Mouse (Mus musculus) erythroid progenitor cell, adult 5-6 weeks (primary cell): ENCODE data around the gene Gpr3. TPM values are rescaled to one million over a fixed set of nuclear protein-coding genes. Genes with fewer than 3 reads are reported as not detected.

ENCODE experiments used
- ATAC-seq: replicated peaks from 2 replicates; pipeline ENCODE4 v1.8.0; 2016; ENCODE audit warnings: moderate number of reproducible peaks, mild to moderate bottlenecking, moderate TSS enrichment, inconsistent platforms; ENCODE audit not compliant: poor library complexity, low FRiP score, severe bottlenecking
- total RNA-seq, 2 experiments: library from RNA; stranded (forward) in 1 of 2; stranded (reverse) in 1 of 2; fragments of 150-400 nt in 1 of 2; fragments of 186-747, 209-891 nt in 1 of 2; gene quantifications; 2 replicates each; pipeline versions ENCODE4 v1.2.3 to v1.2.4; 2015 to 2017; ENCODE audit warnings: low replicate concordance in 2 of 2

The Gpr3 gene
- total RNA-seq, 2 experiments from 2014 or later = not detected

DNA sequence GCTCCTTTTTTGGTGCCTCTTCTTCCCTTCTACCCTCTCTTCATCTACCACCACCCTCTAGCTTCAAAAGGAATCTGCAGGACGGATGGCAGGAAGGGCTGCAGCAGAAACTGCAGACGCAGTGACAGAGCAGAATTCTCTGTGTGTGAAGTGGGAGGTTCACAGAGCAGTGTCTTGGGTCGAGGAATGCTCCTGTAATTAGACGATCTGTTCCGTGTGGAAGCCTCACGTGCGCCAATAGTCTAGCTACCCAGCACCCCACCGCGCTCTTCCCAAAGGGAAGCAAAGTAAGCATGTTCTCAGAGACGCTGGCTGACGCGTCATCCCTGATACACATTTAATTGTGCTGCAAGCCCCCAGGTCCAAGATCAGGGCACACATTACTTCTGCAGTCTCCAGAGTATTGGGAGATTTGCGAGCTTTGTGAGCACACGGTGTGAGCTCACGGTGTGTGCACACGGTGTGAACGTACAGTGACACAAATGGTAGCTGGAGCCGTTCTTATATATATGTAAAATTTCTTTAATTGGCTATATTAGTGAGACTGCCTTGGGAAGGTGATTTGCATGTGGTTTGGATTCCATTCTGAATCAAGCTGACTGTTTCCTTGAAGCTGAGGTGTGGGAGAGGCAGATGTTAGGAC lies 35.5 kb downstream of the Gpr3 start:
- ATAC-seq = no peak

DNA sequence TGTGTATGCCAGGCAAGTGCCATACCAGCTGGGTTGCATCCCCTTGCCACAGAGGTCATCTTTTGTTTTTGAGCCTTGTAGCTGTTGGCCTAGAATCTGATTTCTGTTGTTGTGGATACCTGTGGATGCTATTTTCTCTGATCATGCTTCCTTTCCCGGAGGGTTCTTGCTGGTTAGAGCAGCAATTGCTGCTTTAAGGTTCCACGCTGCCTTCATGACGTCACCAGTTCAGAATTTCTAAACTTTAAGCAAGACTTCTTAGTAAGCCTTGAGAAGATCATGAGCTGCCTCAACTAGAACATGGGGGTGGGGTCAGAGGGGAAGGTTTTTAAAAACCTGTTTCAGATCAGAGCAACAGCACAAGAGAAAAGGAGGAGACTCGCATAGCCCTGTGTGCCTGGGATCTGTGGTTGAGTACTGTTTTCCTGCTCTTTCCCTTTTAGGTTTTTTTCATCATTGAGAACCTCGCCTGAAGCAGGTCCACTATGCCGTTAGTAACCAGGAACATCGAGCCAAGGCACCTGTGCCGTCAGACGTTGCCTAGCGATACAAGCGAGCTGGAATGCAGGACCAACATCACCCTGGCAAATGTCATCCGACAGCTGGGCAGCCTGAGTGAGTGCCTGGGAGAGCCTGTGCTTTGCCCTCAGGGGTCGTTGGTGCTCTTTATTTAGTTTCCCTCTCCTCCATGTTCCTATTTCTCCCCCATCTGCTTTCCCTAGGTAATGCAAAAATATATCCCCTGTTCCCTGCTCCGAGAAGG lies 36.2 kb downstream of the Gpr3 start:
- no peak for ATAC-seq

- ATAC-seq = no peak
These were observed 37.1 kb downstream of the Gpr3 start for GRCm38 (mm10) chr4:133175274-133175673.

DNA sequence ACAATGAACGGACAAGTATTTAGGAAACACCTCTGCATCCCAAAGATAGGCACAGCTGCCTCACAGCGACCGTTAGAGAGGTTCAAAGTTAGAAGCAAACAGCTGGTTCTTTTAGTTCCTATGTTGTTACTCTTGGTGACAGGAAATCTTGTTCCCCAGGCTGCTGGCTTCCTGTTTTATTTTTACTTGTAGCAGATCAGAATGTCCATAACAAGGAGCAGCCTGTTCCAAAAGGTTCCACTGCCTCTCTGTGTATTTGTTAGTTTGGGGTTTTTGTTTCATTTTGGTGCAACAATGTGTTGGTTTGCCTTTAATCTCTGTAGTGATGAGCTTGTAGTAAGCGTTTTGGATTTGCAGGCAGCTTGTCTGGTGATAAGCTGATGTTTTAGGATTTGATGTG lies 38.0 kb downstream of the Gpr3 start:
- no peak for ATAC-seq

DNA sequence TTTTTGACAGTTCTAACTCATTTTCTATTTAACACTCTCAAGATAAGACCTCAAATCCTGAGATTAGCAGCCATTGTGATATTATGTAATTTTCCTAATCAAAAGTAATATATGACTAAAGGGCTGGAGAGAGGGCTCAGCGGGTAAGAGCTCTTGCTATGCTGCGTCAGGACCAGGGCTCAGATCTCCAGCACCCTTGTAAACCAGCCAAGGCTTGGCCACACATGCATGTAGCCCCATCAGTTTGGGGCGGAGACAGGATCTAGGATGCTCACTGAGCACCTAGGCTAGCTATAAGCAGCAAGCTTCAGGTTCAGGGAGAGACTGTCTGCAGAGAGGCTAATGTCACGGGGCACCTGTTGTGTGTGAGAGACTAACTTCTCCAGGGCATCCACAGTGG lies 39.9 kb downstream of the Gpr3 start:
- ATAC-seq = no peak

- ATAC-seq = no peak
These were observed 41.7 kb downstream of the Gpr3 start for GRCm38 (mm10) chr4:133170616-133171015.

- ATAC-seq = no peak
These were observed 42.2 kb downstream of the Gpr3 start for GRCm38 (mm10) chr4:133170056-133170524.

GRCm38 (mm10) chr4:133169237-133170055 lies 42.9 kb downstream of the Gpr3 start:
- ATAC-seq = 0 out of 2 replicates have a peak, but pooled peaks have one; percentile 49

DNA sequence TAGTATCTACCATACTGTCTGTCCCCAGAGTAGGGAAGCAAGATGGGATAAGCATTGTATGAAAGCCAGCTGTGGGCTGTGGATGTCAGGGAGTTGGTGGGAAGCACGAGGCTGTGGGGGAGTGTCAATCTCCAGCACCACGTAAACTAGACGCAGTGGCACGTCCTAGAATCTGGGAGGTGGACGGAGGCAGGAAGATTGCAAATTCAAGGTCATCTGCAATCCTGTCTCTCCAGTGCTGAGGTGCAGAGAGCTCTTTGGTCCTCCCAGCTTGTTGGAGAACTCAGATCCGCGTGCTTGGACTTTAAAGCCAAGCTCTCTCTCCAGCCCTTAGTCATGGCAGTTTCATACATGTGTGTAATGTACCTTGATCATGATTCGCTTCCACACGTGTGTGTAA lies 45.6 kb downstream of the Gpr3 start:
- ATAC-seq = no peak

GRCm38 (mm10) chr4:133162196-133162595 lies 50.1 kb downstream of the Gpr3 start:
- ATAC-seq = no peak

GRCm38 (mm10) chr4:133160821-133161220 lies 51.5 kb downstream of the Gpr3 start:
- ATAC-seq = no peak

GRCm38 (mm10) chr4:133160211-133160610 lies 52.1 kb downstream of the Gpr3 start:
- no peak for ATAC-seq

DNA sequence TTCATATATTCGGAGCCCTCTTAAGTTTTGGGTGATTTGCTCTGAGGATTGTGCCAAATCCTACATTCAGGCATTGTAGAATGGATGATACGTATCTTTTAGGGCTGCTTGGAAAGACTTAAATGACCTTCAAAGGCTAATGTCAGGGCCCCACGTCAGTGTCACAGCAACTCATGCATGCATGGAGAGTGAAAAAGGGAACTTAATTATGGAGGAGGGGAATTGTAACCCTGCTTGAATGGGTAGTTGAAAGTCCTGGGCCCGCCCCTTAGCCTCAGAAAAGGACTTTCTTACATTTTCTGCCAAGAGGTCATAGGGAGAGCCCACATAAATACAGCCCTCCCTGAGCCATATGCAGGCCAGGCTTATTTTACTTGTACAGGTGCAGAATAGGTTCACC lies 52.7 kb downstream of the Gpr3 start:
- no peak for ATAC-seq

Other genes with a start within 250 kb of the Gpr3 start
- 8.4 and 12.6 TPM in 2 replicates for gene Fgr, start 238.4 kb downstream of the Gpr3 start, total RNA-seq (2015; ENCODE audit: low replicate concordance)
- 7.8 and 9.7 TPM in 2 replicates for gene Fgr, start 238.4 kb downstream of the Gpr3 start, total RNA-seq (2017; ENCODE audit: low replicate concordance)
- 2.9 TPM in 2 replicates for gene Ahdc1, start 201.3 kb downstream of the Gpr3 start, total RNA-seq (2015; ENCODE audit: low replicate concordance)
- gene Ahdc1, start 201.3 kb downstream of the Gpr3 start, total RNA-seq (2017; ENCODE audit: low replicate concordance) = 0.26 TPM in 1 of 2 replicates, not detected in the other
- 79.6 and 83.6 TPM in 2 replicates for gene Wasf2, start 82.0 kb downstream of the Gpr3 start, total RNA-seq (2015; ENCODE audit: low replicate concordance)
- 59.7 and 73.7 TPM in 2 replicates for gene Wasf2, start 82.0 kb downstream of the Gpr3 start, total RNA-seq (2017; ENCODE audit: low replicate concordance)
- not detected in 2 replicates for gene Cd164l2, start 405 bp downstream of the Gpr3 start, total RNA-seq (2015; ENCODE audit: low replicate concordance)
- gene Cd164l2, start 405 bp downstream of the Gpr3 start, total RNA-seq (2017; ENCODE audit: low replicate concordance) = not detected in 2 replicates
- 4.2 TPM in 1 of 2 replicates, not detected in the other for gene Map3k6, start 28.3 kb upstream of the Gpr3 start, total RNA-seq (2015; ENCODE audit: low replicate concordance)
- 8.1 TPM in 1 of 2 replicates, not detected in the other for gene Map3k6, start 28.3 kb upstream of the Gpr3 start, total RNA-seq (2017; ENCODE audit: low replicate concordance)
- 0.84 TPM in 1 of 2 replicates, not detected in the other for gene Sytl1, start 50.6 kb upstream of the Gpr3 start, total RNA-seq (2015; ENCODE audit: low replicate concordance)
- gene Sytl1, start 50.6 kb upstream of the Gpr3 start, total RNA-seq (2017; ENCODE audit: low replicate concordance) = 1.8 TPM in 1 of 2 replicates, not detected in the other
- gene Tmem222, start 65.3 kb upstream of the Gpr3 start, total RNA-seq (2015; ENCODE audit: low replicate concordance) = 5.0 and 10.1 TPM in 2 replicates
- gene Tmem222, start 65.3 kb upstream of the Gpr3 start, total RNA-seq (2017; ENCODE audit: low replicate concordance) = 9.8 and 11.3 TPM in 2 replicates
- gene Wdtc1, start 140.9 kb upstream of the Gpr3 start, total RNA-seq (2015; ENCODE audit: low replicate concordance) = 16.2 and 28.5 TPM in 2 replicates
- 9.0 and 10.1 TPM in 2 replicates for gene Wdtc1, start 140.9 kb upstream of the Gpr3 start, total RNA-seq (2017; ENCODE audit: low replicate concordance)
- gene Slc9a1, start 157.2 kb upstream of the Gpr3 start, total RNA-seq (2015; ENCODE audit: low replicate concordance) = 15.9 and 18.4 TPM in 2 replicates
- gene Slc9a1, start 157.2 kb upstream of the Gpr3 start, total RNA-seq (2017; ENCODE audit: low replicate concordance) = 13.5 and 13.7 TPM in 2 replicates